Mouse (Mus musculus) MEL (cell line): ENCODE results near the gene Nanos3. TPM values are rescaled to one million over a fixed set of nuclear protein-coding genes. Genes with fewer than 3 reads are reported as not detected.
A peak's percentile ranks its signal among the peaks of the same experiment; 100 is the strongest.

Source experiments
- DNase-seq: peaks from one replicate; pipeline ENCODE4 v3.0.0; 2011; ENCODE audit warnings: low read depth, low spot score
- H3K27ac ChIP-seq: 2 replicates; pipeline ENCODE4 v1.5.1; 2012; ENCODE audit warnings: low read depth, mild to moderate bottlenecking, control low read depth, low read length, moderate library complexity; ENCODE audit not compliant: control insufficient read depth
- H3K27me3 ChIP-seq, 2 experiments: fragments of 150-350 bp in 1 of 2; sonication (generic) in 1 of 2; 2 replicates each; pipeline ENCODE4 v1.6.1; 2012; ENCODE audit warnings: low read length in 2 of 2, mild to moderate bottlenecking in 2 of 2, improper control_type of control experiment in 1 of 2, moderate library complexity in 1 of 2; ENCODE audit not compliant: insufficient read depth in 2 of 2, control insufficient read depth in 1 of 2
- H3K36me3 ChIP-seq, 2 experiments: 2 replicates each; pipeline ENCODE4 v1.6.1; 2012 to 2014; ENCODE audit warnings: low read length in 2 of 2, improper control_type of control experiment in 1 of 2, inconsistent platforms in 1 of 2, mild to moderate bottlenecking in 1 of 2; ENCODE audit not compliant: insufficient read depth in 2 of 2, control insufficient read depth in 1 of 2
- H3K4me1 ChIP-seq, 2 experiments: fragments of 150-350 bp in 1 of 2; sonication (generic) in 1 of 2; 2 replicates each; pipeline ENCODE4 v1.6.1; 2012; ENCODE audit warnings: low read length in 2 of 2, improper control_type of control experiment in 1 of 2, mild to moderate bottlenecking in 1 of 2; ENCODE audit not compliant: insufficient read depth in 2 of 2, control insufficient read depth in 1 of 2
- H3K4me3 ChIP-seq, 2 experiments: fragments of 150-350 bp in 1 of 2; sonication (generic) in 1 of 2; 2 replicates each; pipeline ENCODE4 v1.5.1; 2012; ENCODE audit warnings: low read depth in 2 of 2, low read length in 2 of 2, mild to moderate bottlenecking in 2 of 2, moderate library complexity in 2 of 2, control low read depth in 1 of 2, improper control_type of control experiment in 1 of 2; ENCODE audit not compliant: control insufficient read depth in 1 of 2, insufficient read depth in 1 of 2
- H3K79me2 ChIP-seq: 2 replicates; pipeline ENCODE4 v1.6.1; 2012; ENCODE audit warnings: mild to moderate bottlenecking, low read length, moderate library complexity; ENCODE audit not compliant: control insufficient read depth, poor library complexity, insufficient read depth
- H3K9ac ChIP-seq: 2 replicates; pipeline ENCODE4 v1.6.1; 2012; ENCODE audit warnings: low read depth, mild to moderate bottlenecking, control low read depth, low read length, moderate library complexity; ENCODE audit not compliant: control insufficient read depth, poor library complexity, severe bottlenecking
- H3K9me3 ChIP-seq: fragments of 150-350 bp; sonication (generic); replicated peaks from 2 replicates; pipeline ENCODE4 v1.6.1; 2012; ENCODE audit warnings: mild to moderate bottlenecking, low read length, improper control_type of control experiment, moderate library complexity; ENCODE audit not compliant: insufficient read depth
- CTCF ChIP-seq, 3 experiments: IDR thresholded peaks in 2 of 3; conservative IDR thresholded peaks in 1 of 3; 2 replicates each; pipeline ENCODE4 v1.5.1; 2011 to 2012; ENCODE audit warnings: low read length in 3 of 3, low read depth in 2 of 3, mild to moderate bottlenecking in 2 of 3, improper control_type of control experiment in 1 of 3, inconsistent platforms in 1 of 3, mixed read lengths in 1 of 3, moderate library complexity in 1 of 3; ENCODE audit not compliant: control insufficient read depth in 1 of 3, insufficient read depth in 1 of 3, poor library complexity in 1 of 3, severe bottlenecking in 1 of 3
- E2F4 ChIP-seq: IDR thresholded peaks from 2 replicates; pipeline ENCODE4 v1.6.1; 2011; ENCODE audit warnings: low read depth, low read length, improper control_type of control experiment, borderline replicate concordance
- ELF1 ChIP-seq: IDR thresholded peaks from 2 replicates; pipeline ENCODE4 v1.6.1; 2014; ENCODE audit warnings: low read depth, mild to moderate bottlenecking, inconsistent platforms, low read length, improper control_type of control experiment, moderate library complexity
- GABPA ChIP-seq: IDR thresholded peaks from 2 replicates; pipeline ENCODE4 v1.6.1; 2012; ENCODE audit warnings: low read depth, mild to moderate bottlenecking, inconsistent platforms, low read length, improper control_type of control experiment, moderate library complexity
- JUND ChIP-seq: IDR thresholded peaks from 2 replicates; pipeline ENCODE4 v1.6.1; 2011; ENCODE audit warnings: low read depth, mild to moderate bottlenecking, improper control_type of control experiment, low read length
- KAT2A ChIP-seq: conservative IDR thresholded peaks from 2 replicates; pipeline ENCODE4 v1.6.1; 2012; ENCODE audit warnings: low read depth, low read length, improper control_type of control experiment, inconsistent platforms
- MAFK ChIP-seq: IDR thresholded peaks from 2 replicates; pipeline ENCODE4 v1.6.1; 2011; ENCODE audit warnings: low read depth, mild to moderate bottlenecking, low read length, improper control_type of control experiment, borderline replicate concordance
- MAX ChIP-seq: IDR thresholded peaks from 2 replicates; pipeline ENCODE4 v1.6.1; 2011; ENCODE audit warnings: low read length, improper control_type of control experiment
- MXI1 ChIP-seq: IDR thresholded peaks from 2 replicates; pipeline ENCODE4 v1.6.1; 2011; ENCODE audit warnings: mild to moderate bottlenecking, low read depth, low read length, improper control_type of control experiment
- MYB ChIP-seq: IDR thresholded peaks from 2 replicates; pipeline ENCODE4 v1.6.1; 2011; ENCODE audit warnings: mild to moderate bottlenecking, low read depth, low read length, improper control_type of control experiment
- MYC ChIP-seq: IDR thresholded peaks from 2 replicates; pipeline ENCODE4 v1.6.1; 2011; ENCODE audit warnings: low read depth, mild to moderate bottlenecking, low read length, improper control_type of control experiment, moderate library complexity
- POLR2AphosphoS2 ChIP-seq: IDR thresholded peaks from 2 replicates; pipeline ENCODE4 v1.6.1; 2011; ENCODE audit warnings: low read length, improper control_type of control experiment
- RCOR1 ChIP-seq: IDR thresholded peaks from 2 replicates; pipeline ENCODE4 v1.6.1; 2012; ENCODE audit warnings: low read depth, mild to moderate bottlenecking, inconsistent platforms, low read length, improper control_type of control experiment
- SIN3A ChIP-seq: IDR thresholded peaks from 2 replicates; pipeline ENCODE4 v1.6.1; 2012; ENCODE audit warnings: low read length, improper control_type of control experiment, inconsistent platforms
- TAL1 ChIP-seq: IDR thresholded peaks from 2 replicates; pipeline ENCODE4 v1.6.1; 2012; ENCODE audit warnings: mild to moderate bottlenecking, inconsistent platforms, low read length, moderate library complexity, mixed read lengths
- TBP ChIP-seq: IDR thresholded peaks from 2 replicates; pipeline ENCODE4 v1.8.0; 2011; ENCODE audit warnings: low read depth, low read length, improper control_type of control experiment
- USF1 ChIP-seq: IDR thresholded peaks from 2 replicates; pipeline ENCODE4 v1.6.1; 2014; ENCODE audit warnings: low read depth, mild to moderate bottlenecking, inconsistent platforms, low read length, improper control_type of control experiment, moderate library complexity
- USF2 ChIP-seq, 2 experiments: IDR thresholded peaks; 2 replicates each; pipeline ENCODE4 v1.6.1; 2011 to 2012; ENCODE audit warnings: improper control_type of control experiment in 2 of 2, low read length in 2 of 2, borderline replicate concordance in 1 of 2, inconsistent platforms in 1 of 2, low read depth in 1 of 2, mild to moderate bottlenecking in 1 of 2; ENCODE audit not compliant: insufficient read depth in 1 of 2
- ZC3H11A ChIP-seq: IDR thresholded peaks from 2 replicates; pipeline ENCODE4 v1.6.1; 2012; ENCODE audit warnings: low read depth, mild to moderate bottlenecking, inconsistent platforms, low read length, improper control_type of control experiment
- ZKSCAN1 ChIP-seq: IDR thresholded peaks from 2 replicates; pipeline ENCODE4 v1.6.1; 2012; ENCODE audit warnings: low read depth, mild to moderate bottlenecking, inconsistent platforms, low read length, improper control_type of control experiment, moderate library complexity
- ZNF384 ChIP-seq: IDR thresholded peaks from 2 replicates; pipeline ENCODE4 v1.6.1; 2012; ENCODE audit warnings: low read depth, mild to moderate bottlenecking, inconsistent platforms, low read length, improper control_type of control experiment
- polyA plus RNA-seq, 2 experiments: library from polyadenylated mRNA; stranded (reverse) in 1 of 2; unstranded in 1 of 2; fragments of >175 nt in 1 of 2; fragments of >200 nt in 1 of 2; gene quantifications; 2 replicates each; pipeline versions ENCODE4 v1.2.1 to v1.2.4; 2012; ENCODE audit warnings: low replicate concordance in 2 of 2, low read depth in 1 of 2; ENCODE audit not compliant: insufficient read length in 2 of 2, insufficient read depth in 1 of 2, missing spikeins in 1 of 2
- total RNA-seq: library from RNA; depleted of rRNA; stranded (reverse); fragments of 300-350 nt; gene quantifications from 2 replicates; pipeline ENCODE4 v1.2.3, GENCODE M21; 2012

The Nanos3 gene
- total and polyA plus RNA-seq, 3 experiments: 1.7 to 2.0 TPM; not detected in 1

- Histone ChIP-seq H3K9ac (no peak overlapping the region), H3K79me2 (peaks cover 4% of the 10 kb centered on the region; the same call in 1 of the 2 replicates), H3K9me3 (no peaks in the 10 kb centered on the region), H3K27ac (no peak overlapping the region), H3K4me3 (no peak overlapping the region), H3K36me3 (peaks cover 0 to 10% of the 10 kb centered on the region in 2 experiments; a peak in 2 of 4 replicates), H3K27me3 (no peaks in the 10 kb centered on the region), H3K4me1 (peaks cover 0 to 12% of the 10 kb centered on the region in 2 experiments; a peak in 2 of 4 replicates)
- TF ChIP-seq POLR2AphosphoS2 (no peak), ZC3H11A (no peak), JUND (no peak), USF1 (no peak)
- DNase-seq: no peak
Observed at GRCm38 (mm10) chr8:84149181-84149580, 35.8 kb downstream of the Nanos3 start.

- Histone ChIP-seq H3K4me1 (peaks cover 0 to 12% of the 10 kb centered on the region in 2 experiments; a peak in 2 of 4 replicates), H3K79me2 (peaks cover 4% of the 10 kb centered on the region; the same call in 1 of the 2 replicates), H3K27me3 (no peaks in the 10 kb centered on the region), H3K36me3 (peaks cover 0 to 10% of the 10 kb centered on the region in 2 experiments; a peak in 2 of 4 replicates), H3K9ac (peak overlapping the region; percentile 43; the same call in 1 of the 2 replicates), H3K4me3 (no peak overlapping the region; a peak in 1 of 4 replicates), H3K27ac (no peak overlapping the region), H3K9me3 (no peaks in the 10 kb centered on the region)
- TF ChIP-seq USF2 (IDR thresholded peaks at IDR 0.05; ENCODE audit: borderline replicate concordance in 1 of 2, insufficient read depth in 1 of 2, low read depth in 1 of 2, low read length in 2 of 2) (no peak), TBP (no peak), MYB (no peak), SIN3A (no peak), MYC (no peak), GABPA (no peak), ZNF384 (no peak), ELF1 (no peak), USF1 (no peak), TAL1 (no peak), CTCF (IDR thresholded peaks at IDR 0.05 in 2 of 3, conservative IDR thresholded peaks at IDR 0.05 in 1 of 3; ENCODE audit: control insufficient read depth in 1 of 3, insufficient read depth in 1 of 3, low read depth in 2 of 3, low read length in 3 of 3, poor library complexity in 1 of 3, severe bottlenecking in 1 of 3) (no peak), MXI1 (no peak), MAX (no peak), MAFK (no peak), E2F4 (no peak), ZC3H11A (no peak), KAT2A (no peak), RCOR1 (no peak), ZKSCAN1 (no peak)
- no peak for DNase-seq
Observed at GRCm38 (mm10) chr8:84148531-84148850, 36.5 kb downstream of the Nanos3 start.
